Mouse (Mus musculus) E14TG2a.4 (cell line): ENCODE measurements around the gene Slit1.

Source experiments
- CTCF ChIP-seq: conservative IDR thresholded peaks from 2 replicates; pipeline ENCODE4 v1.5.1; 2014; ENCODE audit warnings: low read length
- NANOG ChIP-seq: IDR thresholded peaks from 2 replicates; pipeline ENCODE4 v1.6.1; 2014; ENCODE audit warnings: borderline replicate concordance, low read length, mixed read lengths
- POU5F1 ChIP-seq: IDR thresholded peaks from 2 replicates; pipeline ENCODE4 v1.6.1; 2014; ENCODE audit warnings: low read length, borderline replicate concordance

DNA sequence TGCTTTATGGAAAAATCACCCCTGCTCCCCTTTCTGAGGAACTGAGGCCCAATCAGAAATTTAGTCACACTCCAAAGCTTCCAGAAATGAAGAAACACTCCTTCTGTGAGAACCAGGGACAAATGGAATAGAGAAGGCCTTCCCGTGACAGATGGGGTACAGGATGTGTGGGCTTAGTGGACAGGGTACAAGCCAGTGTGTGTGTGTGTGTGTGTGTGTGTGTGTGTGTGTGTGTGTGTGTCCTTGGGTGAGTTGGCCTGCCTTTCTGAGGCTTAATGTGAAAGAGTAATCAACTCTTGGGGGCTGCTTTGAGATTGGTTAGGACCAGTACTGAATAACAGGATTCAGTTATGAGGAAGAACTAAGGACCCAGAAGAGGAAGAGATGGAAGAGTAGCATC lies 58.6 kb downstream of the Slit1 start:
- TF ChIP-seq CTCF (no peak), POU5F1 (no peak), NANOG (no peak)
